Mouse (Mus musculus): Measurements from ENCODE around the gene Nyx.

GRCm38 (mm10) chrX:13521288-13521687, 55.4 kb downstream of the Nyx start:
- TF ChIP-seq POLR2A (IDR thresholded peaks at IDR 0.05; ENCODE audit: borderline replicate concordance, low read depth, low read length) (no peak), CTCF (IDR thresholded peaks at IDR 0.05; ENCODE audit: low read depth, low read length) (no peak)

Measured in bone marrow macrophage, adult 2 months (primary cell).